Mouse (Mus musculus): ENCODE measurements around the gene Mettl21c. TPM values are rescaled to one million over a fixed set of nuclear protein-coding genes. Genes with fewer than 3 reads are reported as not detected.
A peak's percentile ranks its signal among the peaks of the same experiment; 100 is the strongest.

Mettl21c gene
- polyA plus RNA-seq, 1 experiment: not detected

- WGBS: 4% methylated on average over 6 of the region's 6 CpGs
- TF ChIP-seq POLR2A (IDR thresholded peaks at IDR 0.05; ENCODE audit: low read depth, low read length) (no peak), CTCF (IDR thresholded peaks at IDR 0.05; ENCODE audit: extremely low read depth, insufficient read depth, insufficient read length, insufficient replicate concordance) (no peak)
- DNase-seq (ENCODE audit: low read depth in 1 of 2, low spot score in 2 of 2): no peak
- Histone ChIP-seq H3K4me3 (ENCODE audit: extremely low read depth, insufficient read depth, insufficient read length) (peak overlapping the region; percentile 43), H3K27ac (ENCODE audit: insufficient read depth, low read length) (no peak overlapping the region), H3K27me3 (ENCODE audit: control insufficient read depth, insufficient read depth, low read length) (no peaks in the 10 kb centered on the region), H3K4me1 (ENCODE audit: control insufficient read depth, insufficient read depth, insufficient read length) (peaks cover 5% of the 10 kb centered on the region; the same call in 1 of the 2 replicates), H3K36me3 (ENCODE audit: control insufficient read depth, insufficient read depth, low read length) (no peaks in the 10 kb centered on the region)
These were observed 22.7 kb upstream of the Mettl21c start for GRCm38 (mm10) chr1:44042555-44042915.

GRCm38 (mm10) chr1:44041797-44042554 lies 22.1 kb upstream of the Mettl21c start:
- peaks cover 5% of the 10 kb centered on the region; the same call in 1 of the 2 replicates for H3K4me1 ChIP-seq (ENCODE audit: control insufficient read depth, insufficient read depth, insufficient read length)

GRCm38 (mm10) chr1:44032948-44033347 lies 13.1 kb upstream of the Mettl21c start:
- Histone ChIP-seq H3K4me3 (ENCODE audit: extremely low read depth, insufficient read depth, insufficient read length) (no peak overlapping the region), H3K36me3 (ENCODE audit: control insufficient read depth, insufficient read depth, low read length) (no peaks in the 10 kb centered on the region), H3K4me1 (ENCODE audit: control insufficient read depth, insufficient read depth, insufficient read length) (no peaks in the 10 kb centered on the region), H3K27ac (ENCODE audit: insufficient read depth, low read length) (no peak overlapping the region), H3K27me3 (ENCODE audit: control insufficient read depth, insufficient read depth, low read length) (no peaks in the 10 kb centered on the region)
- DNase-seq (ENCODE audit: low read depth in 1 of 2, low spot score in 2 of 2): no peak
- TF ChIP-seq POLR2A (IDR thresholded peaks at IDR 0.05; ENCODE audit: low read depth, low read length) (no peak), CTCF (IDR thresholded peaks at IDR 0.05; ENCODE audit: extremely low read depth, insufficient read depth, insufficient read length, insufficient replicate concordance) (no peak)
- WGBS: 87% methylated on average over 5 of the region's 5 CpGs

More at GRCm38 (mm10) chr1:44041797-44042554, 22.1 kb upstream of the Mettl21c start:
- peak; percentile 67 to 71 for DNase-seq (ENCODE audit: low read depth in 1 of 2, low spot score in 2 of 2)
- no peak overlapping the region for H3K27ac ChIP-seq (ENCODE audit: insufficient read depth, low read length)
- peak overlapping the region; percentile 43 for H3K4me3 ChIP-seq (ENCODE audit: extremely low read depth, insufficient read depth, insufficient read length)
- WGBS: 1% methylated on average over 17 of the region's 17 CpGs
- no peaks in the 10 kb centered on the region for H3K27me3 ChIP-seq (ENCODE audit: control insufficient read depth, insufficient read depth, low read length)
- no peaks in the 10 kb centered on the region for H3K36me3 ChIP-seq (ENCODE audit: control insufficient read depth, insufficient read depth, low read length)
- no peak for TF ChIP-seq POLR2A (IDR thresholded peaks at IDR 0.05; ENCODE audit: low read depth, low read length)

- no peaks in the 10 kb centered on the region for H3K27me3 ChIP-seq (ENCODE audit: control insufficient read depth, insufficient read depth, low read length)
- H3K27ac ChIP-seq (ENCODE audit: insufficient read depth, low read length): no peak overlapping the region
- no peak for DNase-seq (ENCODE audit: low read depth in 1 of 2, low spot score in 2 of 2)
- WGBS: 79% methylated on average over 2 of the region's 2 CpGs
- TF ChIP-seq POLR2A (IDR thresholded peaks at IDR 0.05; ENCODE audit: low read depth, low read length) (no peak), CTCF (IDR thresholded peaks at IDR 0.05; ENCODE audit: extremely low read depth, insufficient read depth, insufficient read length, insufficient replicate concordance) (no peak)
- no peaks in the 10 kb centered on the region for H3K4me1 ChIP-seq (ENCODE audit: control insufficient read depth, insufficient read depth, insufficient read length)
- no peak overlapping the region for H3K4me3 ChIP-seq (ENCODE audit: extremely low read depth, insufficient read depth, insufficient read length)
- no peaks in the 10 kb centered on the region for H3K36me3 ChIP-seq (ENCODE audit: control insufficient read depth, insufficient read depth, low read length)
These were observed 12.4 kb upstream of the Mettl21c start for GRCm38 (mm10) chr1:44032213-44032612.

- Histone ChIP-seq H3K27ac (ENCODE audit: insufficient read depth, low read length) (no peak overlapping the region), H3K27me3 (ENCODE audit: control insufficient read depth, insufficient read depth, low read length) (no peaks in the 10 kb centered on the region), H3K4me3 (ENCODE audit: extremely low read depth, insufficient read depth, insufficient read length) (no peak overlapping the region), H3K4me1 (ENCODE audit: control insufficient read depth, insufficient read depth, insufficient read length) (no peaks in the 10 kb centered on the region), H3K36me3 (ENCODE audit: control insufficient read depth, insufficient read depth, low read length) (no peaks in the 10 kb centered on the region)
- TF ChIP-seq CTCF (IDR thresholded peaks at IDR 0.05; ENCODE audit: extremely low read depth, insufficient read depth, insufficient read length, insufficient replicate concordance): no peak
- 87% methylated on average over 1 of the region's 1 CpGs for WGBS
- no peak for DNase-seq (ENCODE audit: low read depth in 1 of 2, low spot score in 2 of 2)
These were observed 7.8 kb upstream of the Mettl21c start for GRCm38 (mm10) chr1:44027651-44028050.

- 87% methylated on average over 1 of the region's 1 CpGs for WGBS
- DNase-seq (ENCODE audit: low read depth in 1 of 2, low spot score in 2 of 2): no peak
- Histone ChIP-seq H3K27ac (ENCODE audit: insufficient read depth, low read length) (no peak overlapping the region), H3K36me3 (ENCODE audit: control insufficient read depth, insufficient read depth, low read length) (no peaks in the 10 kb centered on the region), H3K4me1 (ENCODE audit: control insufficient read depth, insufficient read depth, insufficient read length) (no peaks in the 10 kb centered on the region), H3K27me3 (ENCODE audit: control insufficient read depth, insufficient read depth, low read length) (peaks cover 1% of the 10 kb centered on the region; the same call in 1 of the 2 replicates), H3K4me3 (ENCODE audit: extremely low read depth, insufficient read depth, insufficient read length) (no peak overlapping the region)
- no peak for TF ChIP-seq POLR2A (IDR thresholded peaks at IDR 0.05; ENCODE audit: low read depth, low read length)
- TF ChIP-seq CTCF (IDR thresholded peaks at IDR 0.05; ENCODE audit: extremely low read depth, insufficient read depth, insufficient read length, insufficient replicate concordance): no peak
These were observed 2.8 kb upstream of the Mettl21c start for GRCm38 (mm10) chr1:44022656-44023055.

GRCm38 (mm10) chr1:44015556-44015955 lies 4.3 kb downstream of the Mettl21c start:
- H3K27me3 ChIP-seq (ENCODE audit: control insufficient read depth, insufficient read depth, low read length): peaks cover 1% of the 10 kb centered on the region; the same call in 1 of the 2 replicates
- H3K36me3 ChIP-seq (ENCODE audit: control insufficient read depth, insufficient read depth, low read length): no peaks in the 10 kb centered on the region
- TF ChIP-seq POLR2A (IDR thresholded peaks at IDR 0.05; ENCODE audit: low read depth, low read length): no peak
- TF ChIP-seq CTCF (IDR thresholded peaks at IDR 0.05; ENCODE audit: extremely low read depth, insufficient read depth, insufficient read length, insufficient replicate concordance): no peak
- no peak overlapping the region for H3K27ac ChIP-seq (ENCODE audit: insufficient read depth, low read length)
- H3K4me1 ChIP-seq (ENCODE audit: control insufficient read depth, insufficient read depth, insufficient read length): no peaks in the 10 kb centered on the region
- DNase-seq (ENCODE audit: low read depth in 1 of 2, low spot score in 2 of 2): no peak
- WGBS: 83% methylated on average over 2 of the region's 2 CpGs
- H3K4me3 ChIP-seq (ENCODE audit: extremely low read depth, insufficient read depth, insufficient read length): no peak overlapping the region
